Mouse (Mus musculus): ENCODE measurements around the gene Prdm5. TPM values are rescaled to one million over a fixed set of nuclear protein-coding genes. Genes with fewer than 3 reads are reported as not detected.

The Prdm5 gene
- polyA plus RNA-seq, 1 experiment from 2014 or later = 24.3 TPM

DNA sequence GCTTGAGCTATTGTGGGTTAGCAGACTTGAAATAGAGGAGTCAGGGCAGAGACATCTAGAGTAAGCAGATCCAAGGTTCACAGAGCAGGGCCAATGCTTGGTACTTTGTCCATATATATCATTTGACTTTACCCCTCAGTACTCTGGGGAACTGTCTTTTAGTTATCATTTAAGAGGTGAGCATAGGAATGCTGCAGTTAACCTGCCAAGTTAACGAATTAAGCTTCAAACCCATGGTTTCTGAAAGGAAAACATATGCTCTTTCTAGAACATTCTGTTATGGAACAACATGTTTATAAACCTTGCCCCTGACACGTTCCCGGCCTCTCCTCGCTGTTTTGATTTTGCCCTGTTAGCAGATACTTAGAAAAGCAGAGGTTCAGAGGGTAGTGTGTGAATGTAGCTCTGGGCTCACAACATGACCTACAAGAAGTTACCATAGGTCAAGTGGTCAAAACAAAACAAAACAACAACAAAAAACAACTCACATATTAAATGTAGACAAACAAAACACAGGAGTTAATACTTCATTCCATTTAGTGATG is 973 bp downstream of the Prdm5 start:
- no peaks in the 10 kb centered on the region for H3K36me3 ChIP-seq
- H3K9me3 ChIP-seq = no peaks in the 10 kb centered on the region
- peak overlapping the region; percentile 67 for H3K9ac ChIP-seq
- peak overlapping the region; percentile 77 for H3K4me2 ChIP-seq
- 83% methylated on average over 4 of the region's 4 CpGs for WGBS
- H3K27me3 ChIP-seq = no peaks in the 10 kb centered on the region
- ATAC-seq (ENCODE audit: insufficient number of reproducible peaks, low FRiP score, low TSS enrichment, low read depth) = no peak
- H3K27ac ChIP-seq = peak overlapping the region; percentile 87; the same call in 1 of the 2 replicates
- peak overlapping the region; percentile 61 for H3K4me3 ChIP-seq
- peaks cover 10% of the 10 kb centered on the region; the same call in 1 of the 2 replicates for H3K4me1 ChIP-seq

DNA sequence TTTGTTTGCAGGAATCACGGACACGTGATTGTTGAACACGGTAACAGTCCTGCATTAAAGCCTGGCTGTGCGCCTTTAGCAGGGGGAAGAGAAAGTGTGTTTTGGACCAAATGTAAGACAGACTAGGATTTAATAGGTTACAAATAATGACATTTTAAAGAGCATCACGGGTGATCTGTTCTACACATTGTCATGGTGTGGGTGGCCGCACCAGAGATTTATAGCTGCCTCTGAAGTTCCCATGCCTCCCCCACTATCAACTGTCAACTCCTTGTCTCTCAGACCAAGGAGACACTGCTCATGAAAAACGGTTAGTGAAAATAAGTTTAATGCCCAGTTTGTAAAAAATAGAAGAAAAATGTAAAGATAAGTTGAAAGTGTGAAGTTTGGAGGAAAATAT is 2.7 kb downstream of the Prdm5 start:
- ATAC-seq (ENCODE audit: insufficient number of reproducible peaks, low FRiP score, low TSS enrichment, low read depth) = no peak
- no peaks in the 10 kb centered on the region for H3K9me3 ChIP-seq
- no peak overlapping the region for H3K27ac ChIP-seq
- no peaks in the 10 kb centered on the region for H3K36me3 ChIP-seq
- WGBS = 70% methylated on average over 7 of the region's 7 CpGs
- H3K9ac ChIP-seq = no peak overlapping the region
- no peak overlapping the region for H3K4me2 ChIP-seq
- H3K27me3 ChIP-seq = no peaks in the 10 kb centered on the region
- no peak overlapping the region for H3K4me3 ChIP-seq
- H3K4me1 ChIP-seq = peaks cover 10% of the 10 kb centered on the region; the same call in 1 of the 2 replicates

DNA sequence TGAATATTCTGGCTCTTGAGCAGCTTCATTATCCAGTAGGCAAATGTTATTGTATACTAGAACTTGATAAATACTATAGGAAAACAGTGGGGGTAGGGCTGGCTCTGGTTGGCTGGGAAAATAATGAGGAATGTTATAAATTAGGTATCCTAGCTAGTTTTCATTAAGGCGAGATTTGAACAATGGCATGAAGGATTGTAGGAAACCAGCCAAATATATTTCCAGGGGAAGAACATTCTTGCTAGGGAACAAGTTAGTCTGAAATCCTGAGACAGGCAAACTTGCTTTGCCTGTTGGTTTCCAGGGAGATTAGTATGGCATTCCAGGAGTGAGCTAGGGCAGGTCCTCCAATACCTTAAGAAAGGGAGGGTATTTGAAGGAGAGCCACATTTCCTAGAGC is 4.9 kb downstream of the Prdm5 start:
- H3K4me3 ChIP-seq = no peak overlapping the region
- H3K4me2 ChIP-seq = no peak overlapping the region
- no peaks in the 10 kb centered on the region for H3K27me3 ChIP-seq
- peaks cover 10% of the 10 kb centered on the region; the same call in 1 of the 2 replicates for H3K4me1 ChIP-seq
- H3K27ac ChIP-seq = no peak overlapping the region
- no peak overlapping the region for H3K9ac ChIP-seq
- WGBS = 63% methylated on average over 1 of the region's 1 CpGs
- H3K36me3 ChIP-seq = no peaks in the 10 kb centered on the region
- no peaks in the 10 kb centered on the region for H3K9me3 ChIP-seq
- no peak for ATAC-seq (ENCODE audit: insufficient number of reproducible peaks, low FRiP score, low TSS enrichment, low read depth)

DNA sequence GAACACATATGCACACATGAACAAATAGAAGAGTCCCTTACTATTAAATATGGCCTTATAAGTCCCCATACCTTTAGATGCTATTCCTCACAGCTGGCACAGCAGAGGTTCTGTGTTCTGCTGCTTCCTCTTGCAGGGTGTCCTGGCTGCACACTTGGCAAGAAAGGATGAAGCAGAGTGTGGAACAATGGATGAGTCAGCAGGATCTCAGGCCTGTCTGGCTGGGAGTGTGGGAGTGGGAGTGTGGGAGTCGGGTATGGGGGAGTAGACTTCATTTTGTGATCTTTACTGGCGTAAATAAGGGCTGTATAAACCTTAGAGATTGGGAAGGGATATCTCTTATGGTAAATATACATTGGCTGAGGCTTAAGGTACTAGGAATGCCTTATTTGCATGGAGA is 14.1 kb downstream of the Prdm5 start:
- H3K4me3 ChIP-seq = no peak overlapping the region

DNA sequence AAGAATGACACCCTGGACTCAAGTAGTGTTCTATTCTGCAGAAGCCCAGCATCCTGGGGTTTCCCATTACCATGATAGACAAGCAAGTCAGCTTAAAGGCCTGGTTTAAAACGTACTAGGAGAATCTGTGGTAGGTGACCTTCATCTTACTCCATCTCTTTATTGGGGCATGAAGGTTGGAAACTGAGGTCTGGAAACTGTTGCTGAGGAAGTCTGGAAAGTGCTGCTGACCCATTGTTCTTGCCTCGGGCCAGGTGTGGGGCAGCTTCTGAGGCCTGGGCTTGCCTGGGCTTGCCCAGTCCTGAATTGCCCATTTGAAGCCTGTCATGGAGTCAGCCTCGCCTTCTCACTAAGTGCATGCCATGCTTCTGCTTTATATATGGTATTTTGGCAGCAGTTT is 17.8 kb downstream of the Prdm5 start:
- ATAC-seq (ENCODE audit: insufficient number of reproducible peaks, low FRiP score, low TSS enrichment, low read depth) = no peak
- H3K9ac ChIP-seq = no peak overlapping the region
- H3K4me1 ChIP-seq = no peaks in the 10 kb centered on the region
- 62% methylated on average over 3 of the region's 3 CpGs for WGBS
- no peaks in the 10 kb centered on the region for H3K27me3 ChIP-seq
- H3K36me3 ChIP-seq = peaks cover 11% of the 10 kb centered on the region; the same call in 1 of the 2 replicates
- no peaks in the 10 kb centered on the region for H3K9me3 ChIP-seq
- H3K4me2 ChIP-seq = no peak overlapping the region
- H3K27ac ChIP-seq = no peak overlapping the region
- no peak overlapping the region for H3K4me3 ChIP-seq

More for the DNA sequence above, 14.1 kb downstream of the Prdm5 start:
- Histone ChIP-seq H3K36me3 (peaks cover 6% of the 10 kb centered on the region; the same call in 1 of the 2 replicates), H3K4me2 (no peak overlapping the region), H3K27me3 (no peaks in the 10 kb centered on the region), H3K9ac (no peak overlapping the region), H3K4me1 (no peaks in the 10 kb centered on the region), H3K27ac (no peak overlapping the region), H3K9me3 (no peaks in the 10 kb centered on the region)
- WGBS = 86% methylated on average over 2 of the region's 2 CpGs
- no peak for ATAC-seq (ENCODE audit: insufficient number of reproducible peaks, low FRiP score, low TSS enrichment, low read depth)

DNA sequence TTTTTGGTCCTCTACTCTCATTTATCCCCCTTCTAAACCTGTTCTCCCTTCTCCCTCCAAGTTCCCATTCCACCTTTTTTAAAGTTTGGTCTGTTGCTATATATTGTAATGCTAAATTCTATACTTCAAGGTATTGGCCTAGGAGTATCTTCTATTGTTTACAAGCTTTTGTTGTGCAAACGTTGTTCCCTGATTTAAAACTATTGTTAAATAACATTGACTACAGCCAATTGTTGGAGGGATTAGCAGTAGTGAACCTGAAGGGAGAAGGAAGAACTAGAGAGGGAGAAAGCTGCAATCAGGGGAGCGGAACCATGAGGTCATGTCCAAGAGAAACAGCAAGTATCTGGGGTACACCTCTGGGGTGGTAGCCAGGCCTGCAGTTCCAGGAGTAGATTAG is 18.5 kb downstream of the Prdm5 start:
- Histone ChIP-seq H3K36me3 (peaks cover 11% of the 10 kb centered on the region; the same call in 1 of the 2 replicates), H3K4me2 (no peak overlapping the region), H3K4me3 (no peak overlapping the region), H3K9ac (no peak overlapping the region), H3K4me1 (no peaks in the 10 kb centered on the region), H3K27me3 (no peaks in the 10 kb centered on the region), H3K27ac (no peak overlapping the region), H3K9me3 (no peaks in the 10 kb centered on the region)
- 77% methylated on average over 2 of the region's 2 CpGs for WGBS
- ATAC-seq (ENCODE audit: insufficient number of reproducible peaks, low FRiP score, low TSS enrichment, low read depth) = no peak

DNA sequence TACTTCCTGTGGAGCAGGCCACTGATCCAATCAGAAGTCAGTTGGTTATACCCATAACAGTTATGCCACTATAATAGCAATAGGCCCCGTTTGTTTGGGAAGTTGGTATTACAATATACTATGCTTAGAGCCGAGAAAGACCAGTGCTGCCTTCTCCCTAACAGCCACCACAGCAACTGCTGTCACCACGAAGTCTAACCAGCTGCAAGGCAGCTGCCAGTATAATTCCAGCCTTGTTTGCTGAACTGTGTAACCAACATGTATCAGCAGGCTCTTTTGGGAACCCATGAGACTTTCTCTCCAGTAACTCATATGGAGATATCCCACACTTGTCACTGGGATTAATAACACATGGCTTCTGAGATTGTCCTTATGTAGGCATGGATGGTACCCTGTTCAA is 19.6 kb downstream of the Prdm5 start:
- H3K27me3 ChIP-seq = no peaks in the 10 kb centered on the region
- H3K36me3 ChIP-seq = peaks cover 11% of the 10 kb centered on the region; the same call in 1 of the 2 replicates
- H3K4me2 ChIP-seq = no peak overlapping the region
- no peak for ATAC-seq (ENCODE audit: insufficient number of reproducible peaks, low FRiP score, low TSS enrichment, low read depth)
- no peak overlapping the region for H3K9ac ChIP-seq
- WGBS = 91% methylated on average over 3 of the region's 3 CpGs
- H3K4me3 ChIP-seq = no peak overlapping the region
- no peaks in the 10 kb centered on the region for H3K4me1 ChIP-seq
- no peaks in the 10 kb centered on the region for H3K9me3 ChIP-seq
- no peak overlapping the region for H3K27ac ChIP-seq

DNA sequence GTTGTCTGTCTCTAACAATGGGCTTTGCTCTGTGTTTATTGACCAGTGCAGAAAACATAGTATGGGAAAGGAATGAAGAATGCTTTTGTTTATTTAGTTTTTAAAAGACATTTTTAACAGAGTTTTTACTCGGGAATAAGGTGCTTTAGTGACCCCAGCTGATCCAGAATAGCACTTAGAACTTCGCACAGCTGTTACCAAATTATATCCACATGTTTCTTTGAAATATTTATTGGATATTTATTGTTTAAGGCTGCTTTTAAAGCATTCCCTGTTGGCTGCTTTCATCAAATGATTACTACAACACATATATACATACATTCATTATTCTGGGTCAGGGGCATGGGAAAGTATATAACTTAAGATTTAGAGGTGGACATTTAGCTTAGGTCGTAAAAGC is 32.9 kb downstream of the Prdm5 start:
- Histone ChIP-seq H3K4me3 (no peak overlapping the region), H3K9me3 (no peaks in the 10 kb centered on the region), H3K27ac (no peak overlapping the region), H3K9ac (no peak overlapping the region), H3K4me1 (no peaks in the 10 kb centered on the region), H3K4me2 (no peak overlapping the region), H3K36me3 (no peaks in the 10 kb centered on the region), H3K27me3 (no peaks in the 10 kb centered on the region)
- 30% methylated on average over 3 of the region's 3 CpGs for WGBS
- ATAC-seq (ENCODE audit: insufficient number of reproducible peaks, low FRiP score, low TSS enrichment, low read depth) = no peak

DNA sequence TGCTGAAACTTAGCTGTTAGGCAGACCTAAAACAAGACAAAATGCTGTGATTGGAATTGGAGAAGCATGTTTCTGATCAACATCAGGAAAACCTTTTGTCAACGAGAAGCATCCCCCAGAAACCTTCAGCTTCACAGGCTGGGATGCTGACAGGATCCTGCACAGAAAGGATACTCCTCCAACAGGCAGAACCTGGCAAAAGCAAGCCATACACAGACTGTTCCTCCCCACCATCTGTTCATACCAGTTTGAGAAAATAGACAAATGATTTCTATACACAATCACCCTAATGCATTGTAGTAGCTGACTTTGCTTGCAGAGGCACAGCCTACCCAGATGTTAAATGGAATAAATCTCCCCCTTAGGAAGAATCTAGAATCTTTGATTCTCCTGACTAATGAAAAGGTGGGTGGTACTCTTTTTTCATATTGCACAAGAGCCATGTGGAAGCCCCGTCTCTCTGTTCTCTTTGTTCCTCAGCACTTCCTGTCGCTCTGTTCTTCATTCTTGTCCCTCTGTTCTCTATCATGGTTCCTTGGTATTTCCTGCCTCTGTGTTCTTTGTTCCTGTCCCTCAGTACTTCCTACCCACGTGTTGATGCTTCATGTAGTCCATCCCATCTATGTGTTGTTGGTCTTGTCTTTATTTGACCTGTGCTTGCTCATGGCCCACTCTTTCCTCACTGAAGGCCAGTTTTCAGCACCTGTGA is 39.4 kb downstream of the Prdm5 start:
- Histone ChIP-seq H3K36me3 (no peaks in the 10 kb centered on the region), H3K9me3 (no peaks in the 10 kb centered on the region), H3K27ac (no peak overlapping the region), H3K4me1 (peaks cover 11% of the 10 kb centered on the region; the same call in 1 of the 2 replicates), H3K4me2 (no peak overlapping the region), H3K9ac (no peak overlapping the region), H3K27me3 (no peaks in the 10 kb centered on the region), H3K4me3 (no peak overlapping the region)
- 56% methylated on average over 4 of the region's 4 CpGs for WGBS
- no peak for ATAC-seq (ENCODE audit: insufficient number of reproducible peaks, low FRiP score, low TSS enrichment, low read depth)

DNA sequence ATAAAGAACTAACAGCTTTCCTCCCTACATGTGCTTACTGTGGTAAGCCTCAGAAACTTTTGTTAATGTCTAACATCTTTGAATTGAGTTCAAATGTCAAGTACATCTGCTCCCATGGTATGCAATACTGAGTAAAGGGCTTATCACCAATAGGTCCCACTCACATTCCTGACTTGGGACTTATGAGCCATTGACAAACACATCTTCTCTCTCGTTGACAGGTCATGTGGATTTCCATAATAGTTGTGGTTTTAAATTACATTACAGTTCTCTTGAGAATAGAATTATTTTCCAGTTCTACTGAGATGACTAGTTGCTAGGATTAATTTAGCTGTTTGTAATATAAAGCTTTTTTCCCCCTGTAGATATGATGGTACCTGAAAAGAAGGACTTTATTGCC is 49.9 kb downstream of the Prdm5 start:
- no peaks in the 10 kb centered on the region for H3K27me3 ChIP-seq
- H3K4me3 ChIP-seq = no peak overlapping the region
- H3K4me1 ChIP-seq = no peaks in the 10 kb centered on the region
- no peak for ATAC-seq (ENCODE audit: insufficient number of reproducible peaks, low FRiP score, low TSS enrichment, low read depth)
- no peak overlapping the region for H3K27ac ChIP-seq
- no peak overlapping the region for H3K4me2 ChIP-seq
- 55% methylated on average over 1 of the region's 1 CpGs for WGBS
- H3K9me3 ChIP-seq = no peaks in the 10 kb centered on the region
- no peak overlapping the region for H3K9ac ChIP-seq
- peaks cover 6% of the 10 kb centered on the region for H3K36me3 ChIP-seq

DNA sequence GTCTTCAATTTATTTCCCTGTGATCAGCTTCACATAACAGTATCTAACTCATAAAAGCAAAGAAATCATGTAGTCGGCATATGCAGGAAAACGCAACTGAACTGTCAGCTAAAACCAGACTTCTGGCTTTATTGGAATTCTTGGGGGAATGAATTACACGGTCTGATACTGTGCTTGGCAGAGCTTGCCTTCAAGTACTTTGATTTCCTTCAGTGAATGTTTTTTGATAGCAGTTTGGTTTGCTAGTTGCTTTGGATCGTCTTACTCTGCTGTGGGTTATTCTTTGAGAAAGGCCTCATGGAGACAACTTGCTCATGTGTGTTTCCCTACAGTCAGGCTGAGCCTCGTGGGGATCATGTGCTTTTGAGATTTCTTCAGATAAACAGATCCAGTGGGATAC is 52.7 kb downstream of the Prdm5 start:
- H3K9ac ChIP-seq = no peak overlapping the region
- no peak overlapping the region for H3K4me2 ChIP-seq
- H3K27me3 ChIP-seq = no peaks in the 10 kb centered on the region
- no peak overlapping the region for H3K27ac ChIP-seq
- ATAC-seq (ENCODE audit: insufficient number of reproducible peaks, low FRiP score, low TSS enrichment, low read depth) = no peak
- WGBS = 46% methylated on average over 5 of the region's 5 CpGs
- H3K4me1 ChIP-seq = no peaks in the 10 kb centered on the region
- H3K9me3 ChIP-seq = no peaks in the 10 kb centered on the region
- peaks cover 6% of the 10 kb centered on the region for H3K36me3 ChIP-seq
- H3K4me3 ChIP-seq = no peak overlapping the region

DNA sequence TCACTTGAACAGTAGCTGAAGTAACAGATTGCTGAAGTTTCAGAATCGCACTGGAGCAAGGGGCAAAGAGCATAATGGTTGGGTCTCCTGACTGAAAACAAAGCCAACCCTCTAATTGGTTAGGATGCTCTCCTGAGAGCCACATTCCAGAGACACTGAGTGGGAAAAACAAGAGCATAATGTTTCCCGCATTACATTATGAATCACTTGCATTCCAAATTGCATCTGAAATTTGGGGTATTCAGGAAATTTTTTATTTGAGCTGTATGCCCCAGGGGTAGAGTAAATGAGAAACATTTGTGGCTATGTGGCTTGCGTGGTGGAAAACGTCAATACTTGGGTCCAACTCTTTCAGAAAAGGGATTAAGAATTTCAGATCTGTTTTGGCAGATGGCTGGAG is 55.2 kb downstream of the Prdm5 start:
- H3K27ac ChIP-seq = no peak overlapping the region
- H3K4me1 ChIP-seq = no peaks in the 10 kb centered on the region
- peaks cover 6% of the 10 kb centered on the region for H3K36me3 ChIP-seq
- no peak overlapping the region for H3K9ac ChIP-seq
- no peak overlapping the region for H3K4me2 ChIP-seq
- no peaks in the 10 kb centered on the region for H3K9me3 ChIP-seq
- H3K27me3 ChIP-seq = no peaks in the 10 kb centered on the region
- no peak for ATAC-seq (ENCODE audit: insufficient number of reproducible peaks, low FRiP score, low TSS enrichment, low read depth)
- 55% methylated on average over 4 of the region's 4 CpGs for WGBS
- no peak overlapping the region for H3K4me3 ChIP-seq

All from limb, embryonic 15.5 days (tissue).